Mouse (Mus musculus) heart, adult 9 months (tissue): ENCODE results near the gene Steap2.

Source experiments
- DNase-seq, 2 experiments: peaks; one replicate each; pipeline ENCODE4 v3.0.0; 2022; ENCODE audit warnings: low spot score in 2 of 2

Steap2 gene

GRCm38 (mm10) chr5:5664371-5664926 is 29.9 kb downstream of the Steap2 start:
- no peak for DNase-seq

GRCm38 (mm10) chr5:5663655-5664370 is 30.6 kb downstream of the Steap2 start, which contains the start of gene Cfap69:
Cfap69 (minus strand) TSS chr5:5664239.
- peak; percentile 47 to 48 for DNase-seq

GRCm38 (mm10) chr5:5663057-5663456 is 31.3 kb downstream of the Steap2 start:
- DNase-seq = no peak

DNA sequence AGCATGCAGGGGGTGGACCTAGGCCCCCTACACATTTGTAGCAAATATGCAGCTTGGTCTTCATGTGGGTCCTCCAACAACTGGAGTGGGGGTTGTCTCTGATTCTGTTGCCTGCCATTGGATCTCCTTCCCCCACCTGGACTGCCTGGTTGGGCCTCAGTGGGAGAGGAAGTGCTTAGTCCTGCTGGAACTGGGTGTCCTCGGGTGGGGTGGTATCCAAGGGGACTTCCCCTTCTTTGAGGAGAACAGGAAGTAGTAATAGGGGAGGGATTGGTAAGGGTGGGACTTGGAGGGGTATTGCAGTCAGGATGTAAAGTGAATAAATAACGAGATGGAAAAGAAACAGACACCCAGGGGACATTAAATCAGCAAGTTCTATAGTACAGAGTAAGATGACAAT is 35.7 kb downstream of the Steap2 start:
- DNase-seq = no peak

DNA sequence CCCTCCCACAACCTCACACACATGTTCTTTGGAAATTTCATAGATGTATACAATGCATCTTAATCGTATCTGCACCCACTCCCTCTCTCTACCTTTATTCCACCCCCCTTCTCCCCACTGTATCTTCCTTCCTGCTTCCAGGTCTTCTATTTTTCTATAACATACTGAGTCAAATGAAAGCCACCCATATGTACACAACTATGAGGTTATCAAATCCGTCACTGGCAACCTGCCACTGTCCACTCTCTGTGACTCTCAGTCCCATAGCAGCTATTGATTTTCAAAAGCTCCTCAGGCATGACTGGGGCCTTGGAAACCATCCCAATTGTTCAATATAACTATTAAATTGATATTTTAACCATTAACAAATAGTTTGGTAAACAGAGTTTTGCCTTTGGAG is 36.4 kb downstream of the Steap2 start:
- DNase-seq = no peak

DNA sequence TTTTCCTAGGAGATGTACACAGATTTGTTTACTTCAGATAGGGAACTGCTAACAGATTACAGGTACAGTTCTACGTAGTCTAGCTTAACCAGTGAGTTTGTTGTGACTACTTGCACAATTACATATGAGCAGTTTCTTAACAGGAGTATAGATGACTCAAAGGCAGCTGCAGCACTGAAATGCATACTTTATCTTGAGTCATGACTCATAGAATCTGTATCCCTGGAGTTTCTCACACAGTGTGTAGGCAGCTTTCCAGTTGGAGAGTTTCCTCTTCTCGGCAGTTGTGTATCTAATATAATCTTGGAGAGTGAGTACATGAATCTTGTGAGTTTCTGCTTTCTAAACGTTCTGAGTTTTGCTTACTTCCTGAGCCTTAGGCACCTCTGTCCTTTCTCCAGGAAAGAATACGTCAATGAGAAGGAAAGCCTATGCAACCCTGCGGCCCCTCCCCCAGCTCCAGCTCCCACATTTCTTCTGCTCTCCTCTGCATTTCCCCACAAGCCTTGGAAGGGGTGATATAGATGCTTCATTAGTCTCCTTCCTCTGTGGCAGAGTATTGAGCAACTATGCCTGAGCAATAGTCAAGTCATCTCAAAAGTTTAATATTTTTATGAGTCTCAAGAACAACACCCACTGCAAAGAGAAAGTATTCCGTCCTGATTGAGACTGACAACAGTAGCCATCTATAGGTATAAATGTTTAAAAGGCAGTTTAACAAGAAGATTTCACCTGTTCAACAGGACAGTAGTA is 45.4 kb downstream of the Steap2 start:
- DNase-seq = peak in 1 of 2 experiments; percentile 7

DNA sequence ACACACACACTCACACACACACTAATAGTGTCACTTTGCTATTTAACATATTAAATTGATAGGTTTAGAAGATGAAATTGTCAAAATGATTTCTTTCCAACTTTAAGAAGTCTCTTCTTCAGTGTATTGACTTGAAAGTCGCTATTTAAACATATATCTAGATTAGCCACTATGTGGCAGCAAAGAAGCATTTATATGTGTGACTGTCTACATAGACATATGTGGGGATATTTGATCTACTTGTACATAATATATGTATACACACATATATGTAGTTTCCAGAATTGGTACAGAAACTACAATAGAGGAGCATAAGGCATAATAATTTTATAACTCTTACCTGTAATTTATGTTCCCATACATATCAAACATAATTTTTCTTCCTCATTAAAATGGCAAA is 48.2 kb downstream of the Steap2 start:
- DNase-seq = no peak

DNA sequence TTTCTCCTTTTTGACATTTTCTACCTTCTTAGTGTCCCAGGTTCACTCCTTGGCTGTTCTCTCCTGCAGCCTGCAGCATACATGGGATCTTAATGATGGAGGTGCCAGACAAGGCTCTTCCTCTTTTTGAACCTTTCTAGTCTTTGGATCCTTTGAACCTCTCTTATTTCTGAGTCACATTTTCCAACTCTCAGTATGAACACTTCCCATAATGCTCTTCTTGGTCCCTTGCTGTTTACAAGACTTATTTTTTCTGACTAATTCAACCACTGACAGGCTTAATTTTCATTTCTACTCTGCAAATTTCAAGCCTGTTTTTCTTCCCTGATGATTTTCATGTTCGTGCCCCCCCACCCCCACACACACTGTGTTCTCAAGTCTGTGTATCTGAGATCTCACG is 55.9 kb downstream of the Steap2 start:
- DNase-seq = no peak

GRCm38 (mm10) chr5:5625491-5625890 is 68.9 kb downstream of the Steap2 start:
- no peak for DNase-seq

GRCm38 (mm10) chr5:5618329-5618728 is 76.0 kb downstream of the Steap2 start:
- DNase-seq = no peak
